Mouse (Mus musculus) ES-Bruce4 (cell line): ENCODE results near the gene Gm9844. TPM values are rescaled to one million over a fixed set of nuclear protein-coding genes. Genes with fewer than 3 reads are reported as not detected.

ENCODE experiments used
- H3K27ac ChIP-seq: 2 replicates; pipeline ENCODE4 v1.5.1; 2012; ENCODE audit warnings: low read length, inconsistent platforms; ENCODE audit not compliant: insufficient read depth
- H3K27me3 ChIP-seq: 2 replicates; pipeline ENCODE4 v1.6.1; 2012; ENCODE audit warnings: mild to moderate bottlenecking, low read length, inconsistent platforms; ENCODE audit not compliant: control insufficient read depth, poor library complexity, insufficient read depth, severe bottlenecking
- H3K36me3 ChIP-seq: 2 replicates; pipeline ENCODE4 v1.6.1; 2012; ENCODE audit warnings: inconsistent platforms, mild to moderate bottlenecking, low read length, moderate library complexity; ENCODE audit not compliant: control insufficient read depth, poor library complexity, insufficient read depth, severe bottlenecking
- H3K4me1 ChIP-seq: one replicate; pipeline ENCODE4 v1.8.1; 2011; ENCODE audit warnings: low read length; ENCODE audit not compliant: control insufficient read depth, insufficient read depth
- H3K4me3 ChIP-seq: 2 replicates; pipeline ENCODE4 v1.5.1; 2011; ENCODE audit warnings: low read depth, mild to moderate bottlenecking, low read length
- H3K9ac ChIP-seq: 2 replicates; pipeline ENCODE4 v1.6.1; 2012; ENCODE audit warnings: low read depth, mild to moderate bottlenecking, inconsistent platforms; ENCODE audit not compliant: poor library complexity, severe bottlenecking
- H3K9me3 ChIP-seq: replicated peaks from 2 replicates; pipeline ENCODE4 v1.6.1; 2012; ENCODE audit warnings: mild to moderate bottlenecking, low read length, inconsistent platforms; ENCODE audit not compliant: control insufficient read depth, poor library complexity, insufficient read depth, severe bottlenecking
- CTCF ChIP-seq: IDR thresholded peaks from one replicate; pipeline ENCODE4 v1.8.1; 2011; ENCODE audit warnings: low read depth, low read length
- EP300 ChIP-seq: IDR thresholded peaks from 2 replicates; pipeline ENCODE4 v1.6.1; 2011; ENCODE audit warnings: low read depth, low read length; ENCODE audit not compliant: insufficient read depth
- POLR2A ChIP-seq: IDR thresholded peaks from one replicate; pipeline ENCODE4 v1.8.1; 2011; ENCODE audit warnings: low read length; ENCODE audit not compliant: insufficient read depth
- polyA plus RNA-seq: library from polyadenylated mRNA; stranded (reverse); fragments of >200 nt; gene quantifications from 2 replicates; pipeline ENCODE4 v1.2.4, GENCODE M21; 2011; ENCODE audit warnings: low read depth; ENCODE audit not compliant: missing spikeins, insufficient read depth, insufficient read length

Gm9844 gene
- polyA plus RNA-seq, 1 experiment, result 21.9 TPM

DNA sequence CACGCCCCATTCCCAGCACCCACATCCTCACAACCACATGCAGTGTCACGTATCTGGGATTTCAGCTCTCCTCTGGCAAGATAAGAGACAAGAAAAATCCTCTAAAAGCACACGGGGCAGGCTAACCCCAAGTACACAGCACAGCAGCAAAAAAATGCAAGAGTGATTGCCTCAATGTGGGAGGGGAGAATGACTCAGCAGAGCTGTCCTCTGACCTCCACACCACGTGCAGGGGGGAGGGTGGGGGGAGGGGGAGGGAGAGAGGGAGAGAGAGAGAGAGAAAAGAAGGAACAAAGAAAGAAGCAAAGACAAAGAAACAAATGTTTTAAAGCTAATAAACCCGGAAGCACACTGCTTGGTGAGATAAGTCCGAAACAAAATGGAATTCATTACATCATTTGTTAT is 11.1 kb upstream of the Gm9844 start:
- H3K27me3 ChIP-seq, result no peaks in the 10 kb centered on the region
- H3K27ac ChIP-seq, result peak overlapping the region; percentile 96

DNA sequence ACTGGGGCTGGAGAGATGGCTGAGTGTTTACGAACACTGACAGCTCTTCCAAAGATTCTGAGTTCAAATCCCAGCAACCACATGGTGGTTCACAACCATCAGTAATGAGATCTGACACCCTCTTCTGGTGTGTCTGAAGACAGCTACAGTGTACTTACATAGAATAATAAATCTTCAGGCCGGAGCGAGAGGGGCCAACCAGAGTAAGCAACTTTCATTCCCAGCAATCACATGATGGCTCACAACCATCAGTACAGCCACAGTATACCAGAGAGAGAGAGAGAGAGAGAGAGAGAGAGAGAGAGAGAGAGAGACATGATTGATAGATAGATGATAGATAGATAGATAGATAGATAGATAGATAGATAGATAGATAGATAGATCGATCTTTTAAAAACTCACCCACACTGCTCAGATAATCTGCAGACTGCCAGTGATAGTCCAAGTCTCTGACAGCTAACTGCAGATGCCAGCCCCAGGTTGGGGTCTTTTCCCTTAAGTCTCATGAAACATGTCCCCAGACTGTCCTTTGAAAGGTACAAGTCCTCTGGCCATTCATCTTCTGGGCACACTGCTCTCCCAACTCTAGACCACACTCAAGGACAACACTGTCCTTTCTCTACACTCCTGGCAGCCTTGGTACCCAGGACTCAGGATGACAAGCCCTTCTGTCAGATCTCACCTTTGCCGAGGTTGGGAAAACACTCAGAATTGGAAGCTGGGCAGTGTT is 10.3 kb upstream of the Gm9844 start:
- H3K36me3 ChIP-seq, result no peaks in the 10 kb centered on the region
- no peaks in the 10 kb centered on the region for H3K9me3 ChIP-seq
- no peak for TF ChIP-seq CTCF
- TF ChIP-seq POLR2A, result no peak
- TF ChIP-seq EP300, result no peak
- H3K4me3 ChIP-seq, result peak overlapping the region; percentile 44
- H3K27me3 ChIP-seq, result no peaks in the 10 kb centered on the region
- H3K4me1 ChIP-seq, result peaks cover 2% of the 10 kb centered on the region
- 0 out of 2 replicates have a peak overlapping the region, but pooled peaks have one; percentile 7 for H3K9ac ChIP-seq
- H3K27ac ChIP-seq, result peak overlapping the region; percentile 54

More for the DNA sequence above, 11.1 kb upstream of the Gm9844 start:
- Histone ChIP-seq H3K4me3 (peak overlapping the region; percentile 90), H3K4me1 (peaks cover 2% of the 10 kb centered on the region), H3K36me3 (no peaks in the 10 kb centered on the region), H3K9ac (peak overlapping the region; percentile 77), H3K9me3 (no peaks in the 10 kb centered on the region)
- TF ChIP-seq CTCF, result no peak
- TF ChIP-seq EP300, result peak; percentile 92
- peak; percentile 34 for TF ChIP-seq POLR2A

DNA sequence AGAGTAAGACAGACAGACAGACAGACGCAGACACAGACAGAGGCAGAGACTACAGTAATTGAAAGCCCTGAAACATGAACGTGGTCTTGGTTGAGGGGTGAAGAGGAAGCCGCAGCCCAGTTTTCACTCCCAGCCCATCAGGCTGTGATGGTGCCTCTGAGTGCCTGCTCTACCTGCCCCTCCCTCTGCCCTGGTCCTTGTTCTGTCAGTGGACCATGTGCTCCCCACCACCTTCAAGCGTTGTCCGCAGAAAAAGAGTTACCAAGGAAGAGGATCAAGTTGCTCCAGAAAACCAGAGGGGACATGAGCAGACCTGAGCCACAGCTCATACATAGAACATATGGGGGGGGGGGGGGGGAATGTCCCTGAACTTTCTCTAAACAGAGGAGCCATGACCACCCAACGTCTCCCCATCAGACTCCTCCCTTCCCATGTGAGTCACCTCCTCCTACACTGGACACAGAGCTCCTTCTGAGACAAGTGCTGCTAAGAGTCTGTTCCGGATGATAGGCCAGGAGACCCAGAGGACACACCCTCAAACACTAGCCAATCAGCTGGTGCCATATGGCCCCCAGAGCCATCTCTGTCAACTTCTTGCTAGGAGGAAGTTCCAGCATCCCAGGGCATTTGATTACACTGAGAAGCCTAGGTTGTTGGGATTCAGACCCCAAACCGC is 9.3 kb upstream of the Gm9844 start:
- Histone ChIP-seq H3K36me3 (no peaks in the 10 kb centered on the region), H3K27ac (peak overlapping the region; percentile 90)
- peak; percentile 66 for TF ChIP-seq POLR2A
- no peak for TF ChIP-seq CTCF

DNA sequence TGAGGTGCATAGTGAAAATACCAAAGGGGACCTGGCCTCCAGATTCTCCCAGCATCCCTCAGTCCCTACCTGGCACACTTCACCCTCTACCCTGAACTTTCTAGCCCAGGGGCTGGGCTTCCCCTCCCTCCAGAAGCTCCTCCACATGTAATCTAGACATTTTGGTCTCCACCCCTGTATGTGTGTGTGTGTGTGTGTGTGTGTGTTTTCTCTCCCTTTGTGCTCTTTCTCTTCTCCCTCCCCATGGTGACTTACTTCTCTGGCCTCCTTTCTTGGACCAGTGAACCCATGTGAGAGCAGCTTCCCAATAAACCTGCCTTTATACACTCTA is 8.8 kb upstream of the Gm9844 start:
- H3K36me3 ChIP-seq, result no peaks in the 10 kb centered on the region
- H3K27me3 ChIP-seq, result no peaks in the 10 kb centered on the region
- H3K4me1 ChIP-seq, result peaks cover 4% of the 10 kb centered on the region
- H3K9me3 ChIP-seq, result no peaks in the 10 kb centered on the region
- H3K4me3 ChIP-seq, result no peak overlapping the region
- TF ChIP-seq POLR2A (no peak), CTCF (no peak), EP300 (no peak)
- H3K27ac ChIP-seq, result peak overlapping the region; percentile 90
- H3K9ac ChIP-seq, result peak overlapping the region; percentile 26

More for the DNA sequence above, 9.3 kb upstream of the Gm9844 start:
- Histone ChIP-seq H3K27me3 (no peaks in the 10 kb centered on the region), H3K9me3 (no peaks in the 10 kb centered on the region), H3K9ac (peak overlapping the region; percentile 26; the same call in 1 of the 2 replicates), H3K4me3 (peak overlapping the region; percentile 34), H3K4me1 (peaks cover 4% of the 10 kb centered on the region)

DNA sequence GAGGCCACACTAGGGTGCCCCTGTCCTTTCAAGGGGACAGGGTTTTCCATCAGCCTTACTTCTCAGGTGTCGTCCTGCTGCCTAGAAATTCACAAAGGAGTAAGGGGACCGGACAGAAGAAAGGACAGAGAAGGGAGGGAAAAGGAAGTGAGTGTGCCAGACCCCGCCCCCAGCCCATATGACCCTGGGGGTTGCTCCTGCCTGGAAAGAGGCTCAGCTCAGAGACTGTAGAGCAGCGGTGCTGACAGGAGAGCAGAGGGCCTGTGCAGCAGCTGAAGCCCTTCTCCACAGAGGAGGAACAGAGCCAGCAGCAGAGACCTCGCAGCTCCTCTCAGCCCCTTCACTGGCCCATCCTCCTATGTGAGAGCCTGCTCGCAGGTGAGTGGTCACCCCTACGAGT is 8.3 kb upstream of the Gm9844 start:
- TF ChIP-seq CTCF (no peak), EP300 (peak; percentile 75; the same call in 1 of the 2 replicates), POLR2A (peak; percentile 89)
- no peaks in the 10 kb centered on the region for H3K27me3 ChIP-seq
- H3K9me3 ChIP-seq, result no peaks in the 10 kb centered on the region
- peak overlapping the region; percentile 52 for H3K4me3 ChIP-seq
- H3K27ac ChIP-seq, result peak overlapping the region; percentile 90
- peaks cover 4% of the 10 kb centered on the region for H3K4me1 ChIP-seq
- H3K9ac ChIP-seq, result peak overlapping the region; percentile 26
- no peaks in the 10 kb centered on the region for H3K36me3 ChIP-seq

DNA sequence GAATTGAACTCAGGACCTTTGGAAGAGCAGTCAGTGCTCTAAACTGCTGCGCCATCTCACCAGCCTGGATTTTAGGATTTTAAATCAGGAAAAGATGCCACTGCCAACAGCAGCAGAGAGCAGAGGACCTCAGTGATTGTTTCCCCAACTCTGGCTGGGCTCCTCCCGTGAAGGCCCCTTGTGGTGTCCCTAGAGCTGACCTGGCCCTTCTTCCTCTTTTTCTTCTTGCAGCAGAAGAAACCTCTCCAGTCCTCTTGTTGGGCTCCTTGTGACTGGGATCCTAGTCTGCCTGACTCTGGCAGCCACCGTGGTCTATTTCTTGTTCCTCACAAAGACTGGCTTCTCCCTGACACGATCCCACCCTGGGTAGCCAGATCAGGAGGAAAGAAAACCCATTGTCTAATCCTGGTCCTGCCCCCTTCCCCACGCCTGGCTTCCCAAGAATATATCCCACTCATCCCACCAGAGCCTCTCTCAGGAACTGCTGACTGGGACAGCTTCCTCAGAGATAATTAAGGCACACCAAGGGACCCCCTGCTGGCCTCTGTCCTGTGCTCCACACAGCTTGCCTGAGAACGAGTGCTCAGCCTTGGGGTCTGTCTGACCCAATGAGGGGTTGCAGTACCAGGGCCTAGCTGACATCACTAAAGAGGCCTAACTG is 5.4 kb upstream of the Gm9844 start:
- TF ChIP-seq EP300 (no peak), POLR2A (no peak), CTCF (no peak)
- no peaks in the 10 kb centered on the region for H3K9me3 ChIP-seq
- no peak overlapping the region for H3K4me3 ChIP-seq
- H3K9ac ChIP-seq, result no peak overlapping the region
- peaks cover 4% of the 10 kb centered on the region for H3K4me1 ChIP-seq
- no peaks in the 10 kb centered on the region for H3K36me3 ChIP-seq
- no peak overlapping the region for H3K27ac ChIP-seq
- no peaks in the 10 kb centered on the region for H3K27me3 ChIP-seq
